Mouse (Mus musculus): ENCODE measurements around the gene Tnfrsf4.

- TF ChIP-seq GATA1 (IDR thresholded peaks at IDR 0.05; ENCODE audit: borderline replicate concordance, low read length) (no peak), FLI1 (IDR thresholded peaks at IDR 0.05; ENCODE audit: low read length) (no peak)
Observed at GRCm38 (mm10) chr4:156065156-156065894, 51.7 kb downstream of the Tnfrsf4 start.

Data from megakaryocyte, embryonic 14.5 days (primary cell).